8 mouse cellular contexts compared by ENCODE assay signal in genomic region chr8:88272231-88273050, GRCm38 (mm10). TPM values are rescaled to one million over a fixed set of nuclear protein-coding genes. Genes with fewer than 3 reads are reported as not detected.
DNase-seq lines count a peak whose midpoint lies in the region; ATAC-seq and TF ChIP-seq lines count a peak whose summit lies in the region.

Gene Adcy7, plus strand, starts transcription at chr8:88272403.

- ATAC-seq in heart, embryonic 11.5 days (replicated peaks; ENCODE audit: insufficient number of reproducible peaks, low FRiP score, low TSS enrichment): peak; percentile 45; the same call in 1 of the 2 replicates
- peak; percentile 76 for ATAC-seq in megakaryocyte, adult 5-6 weeks (ENCODE audit: poor library complexity, severe bottlenecking)

- H3K27me3 ChIP-seq in CH12.LX (replicated peaks): peaks cover 2% of the 10 kb centered on the region
- H3K27me3 ChIP-seq in heart, embryonic 11.5 days (ENCODE audit: control insufficient read depth, insufficient read depth, low read length): peaks cover 66% of the 10 kb centered on the region
- peaks cover 8% of the 10 kb centered on the region; the same call in 1 of the 2 replicates for H3K27me3 ChIP-seq in small intestine, adult 2 months (ENCODE audit: control insufficient read depth, insufficient read depth, low read length)

- H3K4me3 ChIP-seq in CH12.LX (replicated peaks in 1 of 3; ENCODE audit: low read depth in 2 of 3, low read length in 2 of 3, poor library complexity in 1 of 3): no peak within 1 kb of the TSS
- H3K4me3 ChIP-seq in heart, embryonic 11.5 days (ENCODE audit: low read depth, low read length): peak within 1 kb of the TSS; percentile 47
- H3K4me3 ChIP-seq in small intestine, adult 2 months (ENCODE audit: low read depth, low read length): peak within 1 kb of the TSS; percentile 59

- TF ChIP-seq CTCF in CH12.LX (conservative IDR thresholded peaks at IDR 0.05 in 1 of 2, IDR thresholded peaks at IDR 0.05 in 1 of 2; ENCODE audit: low read depth in 2 of 2, low read length in 2 of 2): no peak
- TF ChIP-seq CTCF in small intestine, adult 2 months (IDR thresholded peaks at IDR 0.05; ENCODE audit: extremely low read depth, insufficient read length, insufficient replicate concordance, low read depth, low read length): no peak; the same call in 1 of the 2 replicates

- H3K9me3 ChIP-seq in CH12.LX (replicated peaks; ENCODE audit: low read length): no peaks in the 10 kb centered on the region
- H3K9me3 ChIP-seq in heart, embryonic 11.5 days (replicated peaks; ENCODE audit: control insufficient read depth, low read length): 0 out of 2 replicates have a peak, but pooled peaks cover 3% of the 10 kb centered on the region

- no peak for TF ChIP-seq EP300 in CH12.LX (IDR thresholded peaks at IDR 0.05; ENCODE audit: low read length)

- TF ChIP-seq POLR2A in CH12.LX (IDR thresholded peaks at IDR 0.05; ENCODE audit: low read depth, low read length): no peak
- no peak for TF ChIP-seq POLR2A in small intestine, adult 2 months (IDR thresholded peaks at IDR 0.05; ENCODE audit: low read depth, low read length)

- dilution Hi-C loops in CH12.LX (cut with MboI; ENCODE audit: extremely low pct_ligation_motif_present, extremely low pct_unique_long_range_greater_than_20kb, low sequenced_read_pairs): no loop called here

- DNase-seq in CH12.LX (ENCODE audit: extremely low read depth) (no peak), ZHBTc4 (ENCODE audit: low read depth, low spot score) (peak; percentile 81)
- peak; percentile 52 for DNase-seq in embryo, embryonic 9.5 days (ENCODE audit: extremely low spot score)
- peak; percentile 44 for DNase-seq in kidney, postnatal 14 days
- no peak for DNase-seq in layer of hippocampus, adult 9-11 months

- TF ChIP-seq RAD21 in CH12.LX (IDR thresholded peaks at IDR 0.05; ENCODE audit: low read depth, low read length): no peak

- WGBS in heart, embryonic 11.5 days (ENCODE audit: insufficient replicate concordance): 3% methylated on average over 60 of the region's 64 CpGs
- WGBS in small intestine, adult 2 months: 7% methylated on average over 64 of the region's 64 CpGs

- no peak within 1 kb of the TSS for H3K4me2 ChIP-seq in CH12.LX (ENCODE audit: insufficient read depth, low read depth, poor library complexity, severe bottlenecking)
- peak within 1 kb of the TSS; percentile 91 for H3K4me2 ChIP-seq in heart, embryonic 11.5 days

- H3K36me3 ChIP-seq in CH12.LX (replicated peaks in 1 of 2; ENCODE audit: control insufficient read depth in 1 of 2, insufficient read depth in 1 of 2, low read length in 1 of 2): no peaks in the 10 kb centered on the region
- no peaks in the 10 kb centered on the region for H3K36me3 ChIP-seq in heart, embryonic 11.5 days (ENCODE audit: control insufficient read depth, insufficient read depth, low read length)
- no peaks in the 10 kb centered on the region for H3K36me3 ChIP-seq in small intestine, adult 2 months (ENCODE audit: control insufficient read depth, insufficient read depth, low read length)

- no peak within 1 kb of the TSS for H3K9ac ChIP-seq in CH12.LX (ENCODE audit: insufficient read depth, low read depth)
- H3K9ac ChIP-seq in heart, embryonic 11.5 days (ENCODE audit: low read depth, low read length): peak within 1 kb of the TSS; percentile 63

- H3K79me2 ChIP-seq in CH12.LX (replicated peaks; ENCODE audit: control insufficient read depth, extremely low read depth, insufficient read depth, poor library complexity, severe bottlenecking): no peaks in the 10 kb centered on the region

- in situ Hi-C loops in CH12.LX (cut with MboI; ENCODE audit: low pct_ligation_motif_present, low pct_unique_long_range_greater_than_20kb, low sequenced_read_pairs): loop anchor here (5.0 to 25.0 kb wide), 3 partner anchors 40 to 340 kb away; no protein-coding TSS in a partner anchor

- H3K27ac ChIP-seq in CH12.LX (ENCODE audit: insufficient read depth, low read depth): no peak within 1 kb of the TSS
- no peak within 1 kb of the TSS for H3K27ac ChIP-seq in heart, embryonic 11.5 days (ENCODE audit: low read depth, low read length)
- H3K27ac ChIP-seq in small intestine, adult 2 months (ENCODE audit: insufficient read depth, low read depth, low read length): no peak within 1 kb of the TSS

- H3K4me1 ChIP-seq in CH12.LX (ENCODE audit: control insufficient read depth in 1 of 2, insufficient read depth in 2 of 2): peaks cover 11 to 24% of the 10 kb centered on the region in 2 experiments; a peak in 3 of 4 replicates
- H3K4me1 ChIP-seq in heart, embryonic 11.5 days (ENCODE audit: control insufficient read depth, insufficient read depth, low read length): peaks cover 8% of the 10 kb centered on the region; the same call in 1 of the 2 replicates
- H3K4me1 ChIP-seq in small intestine, adult 2 months (ENCODE audit: control insufficient read depth, insufficient read depth, insufficient read length, low read length): no peaks in the 10 kb centered on the region; the same call in 1 of the 2 replicates

TF ChIP-seq in CH12.LX, 34 proteins besides CTCF, POLR2A, EP300 and RAD21:
- TF ChIP-seq JUN (IDR thresholded peaks at IDR 0.05; ENCODE audit: insufficient read depth, low read depth, low read length) (no peak), USF2 (conservative IDR thresholded peaks at IDR 0.05; ENCODE audit: low read depth, low read length) (no peak), KAT2A (IDR thresholded peaks at IDR 0.05; ENCODE audit: insufficient replicate concordance, low read length) (no peak), ZKSCAN1 (IDR thresholded peaks at IDR 0.05; ENCODE audit: borderline replicate concordance, low read depth, low read length) (no peak), MAX (IDR thresholded peaks at IDR 0.05; ENCODE audit: low read length) (no peak), NELFE (IDR thresholded peaks at IDR 0.05; ENCODE audit: low read depth, low read length) (no peak), MAFK (IDR thresholded peaks at IDR 0.05; ENCODE audit: insufficient replicate concordance, low read length) (no peak), GABPA (IDR thresholded peaks at IDR 0.05; ENCODE audit: insufficient replicate concordance, low read depth, low read length) (no peak)
TF ChIP-seq in CH12.LX: peak in this region for 0.

RNA-seq across cellular contexts. Expression of gene Adcy7, which starts in this region (rescaled TPM):
- total RNA-seq in CH12.LX (2012; rRNA removed): 25.7 and 25.9 TPM in 2 replicates
- 25.5 and 27.0 TPM in 2 replicates for total RNA-seq in CH12.LX (2014; rRNA removed)
- polyA plus RNA-seq in CH12.LX (2012; ENCODE audit: insufficient read length, low read depth): 28.5 and 28.8 TPM in 2 replicates
- 2.4 and 2.9 TPM in 2 replicates for polyA plus RNA-seq in heart, embryonic 11.5 days (2014; fragmentation: Nextera tagmentation; extraction: Ambion mirVana)
- 43.5 and 58.4 TPM in 2 replicates for total RNA-seq in megakaryocyte, adult 5-6 weeks (2015)
- 63.7 and 70.3 TPM in 2 replicates for total RNA-seq in megakaryocyte, adult 5-6 weeks (2017)
- 6.4 and 7.7 TPM in 2 replicates for polyA plus RNA-seq in small intestine, adult 2 months (2012; rRNA removed)

Comparison
In these comparisons a context has a peak if more than half of its experiments do, and no peak if none do; other contexts are left out.
1. DNase-seq: peak in ZHBTc4 (single experiment), embryo, embryonic 9.5 days (single experiment) and kidney, postnatal 14 days (single experiment); none in CH12.LX (single experiment) and layer of hippocampus, adult 9-11 months (single experiment).
2. H3K4me3 ChIP-seq: peak in heart, embryonic 11.5 days (single experiment) and small intestine, adult 2 months (single experiment); none in CH12.LX (0 of 3).